10 mouse cellular contexts compared by ENCODE assay signal in the genomic region with DNA sequence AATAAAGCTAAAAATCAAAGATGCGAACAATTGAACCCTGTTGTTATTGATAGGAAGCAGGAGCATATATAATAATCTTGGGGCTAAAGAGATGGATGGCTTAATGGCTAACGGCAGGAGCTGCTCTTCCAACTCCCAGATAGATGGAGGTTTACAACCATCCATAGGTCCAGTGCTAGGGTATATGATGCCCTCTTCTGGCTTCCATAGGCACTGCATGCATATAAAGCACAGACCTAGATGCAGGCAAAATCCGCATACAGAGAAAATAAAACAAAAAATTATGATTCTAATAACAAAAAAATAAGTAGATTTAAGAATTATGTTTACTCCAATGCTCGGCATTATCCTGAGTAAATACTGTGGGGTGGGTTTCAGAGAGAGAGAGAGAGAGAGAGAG. TPM values are rescaled to one million over a fixed set of nuclear protein-coding genes. Genes with fewer than 3 reads are reported as not detected.
DNase-seq lines count a peak whose midpoint lies in the region; ATAC-seq and TF ChIP-seq lines count a peak whose summit lies in the region.
"Had no signal": no experiment of that assay in that cellular context is flagged by ENCODE, and none has a peak within 500 bp of the region (broad histone marks: within the 10 kb centered on the region; RNA-seq: fewer than 3 reads in every experiment).

No protein-coding gene starts in this region.

- no peaks in the 10 kb centered on the region for H3K9me3 ChIP-seq in E14TG2a.4 (ENCODE audit: low read length)
- H3K9me3 ChIP-seq: limb, embryonic 13.5 days had no signal

- no peaks in the 10 kb centered on the region for H3K27me3 ChIP-seq in E14TG2a.4 (ENCODE audit: insufficient read depth, low read length)
- H3K27me3 ChIP-seq: limb, embryonic 13.5 days had no signal

- ATAC-seq in megakaryocyte, adult 5-6 weeks (ENCODE audit: poor library complexity, severe bottlenecking), result peak; percentile 89

- DNase-seq in kidney, postnatal 4 days, result peak; percentile 40 to 49
- DNase-seq in kidney, adult 18-20 months, result no peak
- peak; percentile 36 to 41 for DNase-seq in B cell, adult 2 months
- peak; percentile 58 for DNase-seq in embryo, embryonic 10.5 days (ENCODE audit: low spot score)
- DNase-seq in urinary bladder, postnatal 25 days (ENCODE audit: low spot score), result no peak
- no peak for DNase-seq in layer of hippocampus, adult 9-11 months

- H3K36me3 ChIP-seq in E14TG2a.4 (ENCODE audit: insufficient read depth, low read length), result peaks cover 71% of the 10 kb centered on the region

- no peak overlapping the region for H3K4me3 ChIP-seq in E14TG2a.4 (replicated peaks; ENCODE audit: low read length)
- H3K4me3 ChIP-seq: erythroblast, embryonic 14.5 days; limb, embryonic 13.5 days had no signal

- peaks cover 17% of the 10 kb centered on the region for H3K4me1 ChIP-seq in E14TG2a.4 (replicated peaks; ENCODE audit: low read depth, low read length)
- H3K4me1 ChIP-seq: limb, embryonic 13.5 days had no signal

- TF ChIP-seq CTCF in E14TG2a.4 (conservative IDR thresholded peaks at IDR 0.05; ENCODE audit: low read length), result peak; percentile 58

RNA-seq across cellular contexts. Expression of a gene that starts 27.5 kb away (rescaled TPM):
- total RNA-seq in megakaryocyte, adult 5-6 weeks (2015), result 14.4 and 17.9 TPM in 2 replicates
- total RNA-seq in megakaryocyte, adult 5-6 weeks (2017), result 5.0 and 5.5 TPM in 2 replicates

RNA-seq across cellular contexts. Expression of a gene that starts 35.7 kb away (rescaled TPM):
- total RNA-seq in megakaryocyte, adult 5-6 weeks (2015), result 131 and 137 TPM in 2 replicates
- 154 and 189 TPM in 2 replicates for total RNA-seq in megakaryocyte, adult 5-6 weeks (2017)

Comparison
In these comparisons a context has a peak if more than half of its experiments do, and no peak if none do; other contexts are left out.
1. DNase-seq: peak in kidney, postnatal 4 days (2 of 2), B cell, adult 2 months (2 of 2) and embryo, embryonic 10.5 days (single experiment); none in kidney, adult 18-20 months (single experiment), urinary bladder, postnatal 25 days (single experiment) and layer of hippocampus, adult 9-11 months (single experiment).